Mouse (Mus musculus) heart, postnatal 4 days (tissue): ENCODE results near the gene Unk. TPM values are rescaled to one million over a fixed set of nuclear protein-coding genes. Genes with fewer than 3 reads are reported as not detected.

ENCODE experiments used
- DNase-seq: peaks from one replicate; pipeline ENCODE4 v3.0.0; 2021
- total RNA-seq, 2 experiments: library from RNA; stranded (reverse); gene quantifications; 2 replicates each; pipeline ENCODE4 v1.2.3; 2021

The Unk gene
- total RNA-seq, 2 experiments from 2014 or later, result 22.3 to 25.0 TPM

GRCm38 (mm10) chr11:116030898-116031845 lies 1.1 kb downstream of the Unk start:
- DNase-seq, result peak; percentile 45

- DNase-seq, result no peak
Measured at GRCm38 (mm10) chr11:116034584-116034983, 4.5 kb downstream of the Unk start.

GRCm38 (mm10) chr11:116036671-116037070 lies 6.5 kb downstream of the Unk start:
- no peak for DNase-seq

GRCm38 (mm10) chr11:116037826-116038225 lies 7.7 kb downstream of the Unk start:
- DNase-seq, result no peak

GRCm38 (mm10) chr11:116040593-116040992 lies 10.5 kb downstream of the Unk start:
- no peak for DNase-seq

GRCm38 (mm10) chr11:116041833-116042232 lies 11.7 kb downstream of the Unk start:
- no peak for DNase-seq

GRCm38 (mm10) chr11:116042372-116043138 lies 12.4 kb downstream of the Unk start:
- no peak for DNase-seq

- no peak for DNase-seq
Measured at GRCm38 (mm10) chr11:116043286-116043685, 13.2 kb downstream of the Unk start.

- DNase-seq, result no peak
Measured at GRCm38 (mm10) chr11:116045173-116045572, 15.1 kb downstream of the Unk start.

GRCm38 (mm10) chr11:116049610-116050009 lies 19.5 kb downstream of the Unk start:
- DNase-seq, result no peak

GRCm38 (mm10) chr11:116050196-116050595 lies 20.1 kb downstream of the Unk start:
- DNase-seq, result no peak

- DNase-seq, result no peak
Measured at GRCm38 (mm10) chr11:116053510-116054229, 23.5 kb downstream of the Unk start.

GRCm38 (mm10) chr11:116055873-116056272 lies 25.8 kb downstream of the Unk start:
- DNase-seq, result no peak

GRCm38 (mm10) chr11:116057237-116057881 lies 27.2 kb downstream of the Unk start:
- no peak for DNase-seq

- no peak for DNase-seq
Measured at GRCm38 (mm10) chr11:116058022-116058614, 28.0 kb downstream of the Unk start.

- no peak for DNase-seq
Measured at GRCm38 (mm10) chr11:116058868-116059690, 29.0 kb downstream of the Unk start.

GRCm38 (mm10) chr11:116059691-116060025 lies 29.5 kb downstream of the Unk start:
- no peak for DNase-seq

- no peak for DNase-seq
Measured at GRCm38 (mm10) chr11:116060596-116060995, 30.5 kb downstream of the Unk start.

GRCm38 (mm10) chr11:116061641-116062415 lies 31.7 kb downstream of the Unk start:
- DNase-seq, result no peak

GRCm38 (mm10) chr11:116062521-116062920 lies 32.4 kb downstream of the Unk start:
- DNase-seq, result no peak
